Mouse (Mus musculus) midbrain, postnatal 0 days (tissue): ENCODE results near the gene Hs2st1. TPM values are rescaled to one million over a fixed set of nuclear protein-coding genes. Genes with fewer than 3 reads are reported as not detected.

Experiments
- ATAC-seq: fragments of 200-750 bp; cut with Nextera tagmentation; 2 replicates; pipeline ENCODE4 v1.8.0; 2017; ENCODE audit warnings: moderate number of reproducible peaks, mild to moderate bottlenecking, moderate TSS enrichment, moderate library complexity; ENCODE audit not compliant: low FRiP score
- DNase-seq: peaks from one replicate; pipeline ENCODE4 v3.0.0-alpha.2; 2015; ENCODE audit warnings: low spot score
- H3K27ac ChIP-seq: fragments of 300-500 bp; sonication (generic); 2 replicates; pipeline ENCODE4 v1.5.1; 2014; ENCODE audit warnings: low read depth, mild to moderate bottlenecking, low read length, mixed read lengths
- H3K27me3 ChIP-seq: fragments of 300-500 bp; sonication (generic); 2 replicates; pipeline ENCODE4 v1.6.1; 2014; ENCODE audit warnings: low read length, control low read depth, mixed read lengths; ENCODE audit not compliant: insufficient read depth
- H3K36me3 ChIP-seq: fragments of 300-500 bp; sonication (generic); 2 replicates; pipeline ENCODE4 v1.6.1; 2014; ENCODE audit warnings: low read length, control low read depth, mixed read lengths; ENCODE audit not compliant: insufficient read depth
- H3K4me1 ChIP-seq: fragments of 300-500 bp; sonication (generic); 2 replicates; pipeline ENCODE4 v1.6.1; 2014; ENCODE audit warnings: mild to moderate bottlenecking, control low read depth, antibody characterized with exemption, low read length, mixed read lengths; ENCODE audit not compliant: insufficient read depth
- H3K4me2 ChIP-seq: fragments of 300-500 bp; sonication (generic); 2 replicates; pipeline ENCODE4 v1.6.1; 2014; ENCODE audit warnings: low read depth, mild to moderate bottlenecking, low read length, mixed read lengths; ENCODE audit not compliant: poor library complexity, severe bottlenecking
- H3K4me3 ChIP-seq: fragments of 300-500 bp; sonication (generic); 2 replicates; pipeline ENCODE4 v1.5.1; 2014; ENCODE audit warnings: low read depth, mild to moderate bottlenecking, low read length, moderate library complexity
- H3K9ac ChIP-seq: fragments of 300-500 bp; sonication (generic); replicated peaks from 2 replicates; pipeline ENCODE4 v1.6.1; 2014; ENCODE audit warnings: mild to moderate bottlenecking, low read length, moderate library complexity, mixed read lengths; ENCODE audit not compliant: poor library complexity, severe bottlenecking
- H3K9me3 ChIP-seq: fragments of 300-500 bp; sonication (generic); 2 replicates; pipeline ENCODE4 v1.6.1; 2016; ENCODE audit warnings: low read length, control low read depth
- CTCF ChIP-seq: IDR thresholded peaks from 2 replicates; pipeline ENCODE4 v1.5.1; 2016; ENCODE audit warnings: antibody characterized with exemption, mild to moderate bottlenecking
- WGBS: fragments of 180-500 bp; shearing (Covaris S2); extraction: QIAGEN DNeasy Blood & Tissue Kit; methylation state at CpG from one replicate; pipeline ENCODE4 v1.1.7; 2014; 5-methylcytosine and 5-hydroxymethylcytosine counted together
- polyA plus RNA-seq: library from polyadenylated mRNA; unstranded; fragments of >200 nt; fragmentation: Nextera tagmentation; extraction: Ambion mirVana; gene quantifications from 2 replicates; pipeline ENCODE4 v1.2.1, GENCODE M21; 2015
- total RNA-seq: library from RNA; depleted of rRNA; stranded (reverse); fragments of >200 nt; gene quantifications from 2 replicates; pipeline ENCODE4 v1.2.3, GENCODE M21; 2014

Hs2st1 gene
- total and polyA plus RNA-seq, 2 experiments from 2014 or later: 13.4 to 48.5 TPM

DNA sequence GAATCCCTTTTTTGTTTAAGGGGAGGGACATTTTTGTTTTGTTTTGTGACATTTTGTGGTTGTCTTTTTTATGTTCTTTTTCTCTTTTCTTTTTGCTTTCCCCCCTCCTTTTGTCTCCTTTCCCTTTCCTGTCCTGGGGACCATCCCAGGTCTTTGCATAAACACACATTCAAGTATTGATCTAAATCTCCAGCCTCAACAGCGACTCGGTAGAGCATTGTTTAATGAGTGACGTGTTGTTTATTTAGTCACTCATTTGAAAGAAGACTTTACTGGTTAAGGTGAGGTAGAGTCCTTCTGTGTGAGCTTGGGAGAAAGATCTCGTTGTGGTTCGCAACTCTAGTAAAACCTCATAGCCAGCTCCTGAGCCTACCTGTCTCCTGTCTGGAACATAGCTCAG is 13.8 kb upstream of the Hs2st1 start:
- Histone ChIP-seq H3K9me3 (no peaks in the 10 kb centered on the region), H3K27me3 (no peaks in the 10 kb centered on the region), H3K36me3 (peaks cover 12% of the 10 kb centered on the region; the same call in 1 of the 2 replicates), H3K9ac (no peak overlapping the region), H3K27ac (no peak overlapping the region), H3K4me1 (no peaks in the 10 kb centered on the region), H3K4me2 (no peak overlapping the region), H3K4me3 (no peak overlapping the region)
- 66% methylated on average over 5 of the region's 5 CpGs for WGBS
- TF ChIP-seq CTCF: no peak
- ATAC-seq (no peak), DNase-seq (no peak)

DNA sequence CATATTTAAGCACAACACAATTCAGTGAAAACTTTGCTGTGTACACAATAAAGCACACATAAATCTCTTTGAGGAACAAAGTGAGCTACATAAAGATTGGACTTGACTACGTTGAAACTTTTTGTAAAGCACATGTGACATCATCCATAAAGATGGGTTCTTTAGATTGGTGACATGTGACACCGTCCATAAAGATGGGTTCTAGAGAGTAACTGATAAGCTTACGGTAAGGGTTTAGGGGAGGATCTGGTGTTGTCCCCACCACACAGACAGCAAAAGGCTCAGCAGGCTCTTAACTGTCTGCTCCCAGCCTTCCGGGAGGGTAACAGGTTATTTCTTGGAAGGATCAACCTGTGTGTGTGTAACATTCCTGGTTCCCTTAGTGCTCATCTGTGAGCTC is 12.3 kb upstream of the Hs2st1 start:
- TF ChIP-seq CTCF: no peak
- Histone ChIP-seq H3K9ac (no peak overlapping the region), H3K36me3 (peaks cover 9% of the 10 kb centered on the region), H3K27me3 (no peaks in the 10 kb centered on the region), H3K4me3 (no peak overlapping the region), H3K4me1 (no peaks in the 10 kb centered on the region), H3K4me2 (no peak overlapping the region), H3K9me3 (no peaks in the 10 kb centered on the region), H3K27ac (no peak overlapping the region)
- DNase-seq: no peak
- ATAC-seq: no peak
- WGBS: 95% methylated on average over 4 of the region's 4 CpGs

DNA sequence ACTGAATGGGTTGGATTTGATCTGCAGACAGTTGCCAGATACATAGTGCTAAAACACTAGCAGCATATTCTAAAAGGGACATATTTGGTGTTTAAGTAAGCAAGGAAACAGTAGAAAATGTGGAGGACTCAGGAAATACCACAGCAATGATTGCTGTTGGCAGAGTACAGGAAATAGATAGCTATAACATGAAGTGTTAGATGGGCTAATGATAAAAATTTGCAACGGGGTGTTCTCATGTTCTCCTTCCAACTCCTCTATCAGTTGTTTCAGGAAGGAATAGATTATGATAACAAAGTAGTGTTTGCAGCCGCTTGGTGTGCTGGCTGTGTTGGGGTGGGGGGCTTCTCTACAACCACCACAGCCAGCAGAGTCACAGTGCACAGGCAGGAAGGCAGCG is 11.9 kb upstream of the Hs2st1 start:
- no peak overlapping the region for H3K27ac ChIP-seq
- TF ChIP-seq CTCF: no peak
- ATAC-seq (no peak), DNase-seq (no peak)
- H3K27me3 ChIP-seq: no peaks in the 10 kb centered on the region
- H3K4me3 ChIP-seq: no peak overlapping the region
- H3K4me2 ChIP-seq: no peak overlapping the region
- H3K9ac ChIP-seq: no peak overlapping the region
- H3K9me3 ChIP-seq: no peaks in the 10 kb centered on the region
- WGBS: 94% methylated on average over 3 of the region's 3 CpGs
- no peaks in the 10 kb centered on the region for H3K4me1 ChIP-seq
- H3K36me3 ChIP-seq: peaks cover 9% of the 10 kb centered on the region

DNA sequence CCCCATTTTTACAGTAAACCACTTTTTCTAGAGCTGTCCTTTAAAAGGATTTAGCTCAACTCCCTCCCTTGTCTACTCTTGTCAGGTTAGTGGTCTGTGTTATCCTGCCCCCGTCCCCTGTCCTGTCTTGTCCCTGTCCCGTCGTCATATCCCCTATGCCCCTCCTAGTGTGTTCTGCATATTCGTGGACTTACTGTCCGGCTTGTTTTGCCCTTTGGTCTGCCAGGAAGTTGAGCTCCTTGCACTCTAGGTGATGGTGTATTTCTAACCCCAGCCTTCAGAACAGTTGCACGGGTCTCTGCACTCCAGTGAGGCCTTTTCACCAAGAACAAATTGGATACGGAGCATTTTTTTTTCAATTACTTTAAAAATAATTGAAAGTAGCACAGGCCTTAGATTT is 10.3 kb upstream of the Hs2st1 start:
- Histone ChIP-seq H3K27ac (no peak overlapping the region), H3K4me1 (no peaks in the 10 kb centered on the region), H3K36me3 (peaks cover 9% of the 10 kb centered on the region), H3K4me2 (no peak overlapping the region), H3K9ac (no peak overlapping the region), H3K4me3 (no peak overlapping the region), H3K9me3 (no peaks in the 10 kb centered on the region), H3K27me3 (no peaks in the 10 kb centered on the region)
- no peak for ATAC-seq
- WGBS: 85% methylated on average over 7 of the region's 7 CpGs
- no peak for TF ChIP-seq CTCF
- DNase-seq: no peak

DNA sequence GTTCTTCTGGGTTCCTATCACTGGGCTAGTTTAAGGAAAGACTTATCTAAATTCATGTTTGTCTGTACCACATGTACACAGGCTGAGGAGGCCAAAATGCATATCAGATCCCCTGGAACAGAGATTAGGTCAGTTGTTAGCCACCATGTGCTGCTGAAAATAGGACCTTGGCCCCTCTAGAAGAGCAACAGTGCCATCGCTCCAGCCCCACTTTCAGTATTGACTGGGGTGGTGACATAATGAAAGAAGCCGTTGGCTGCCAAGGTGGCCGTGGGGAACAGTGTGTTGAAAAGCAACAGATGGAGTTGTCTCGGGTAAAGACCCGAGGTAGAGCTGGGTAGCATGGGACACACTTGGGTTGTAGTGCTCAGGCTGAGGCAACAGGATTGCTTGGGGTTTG is 9.8 kb upstream of the Hs2st1 start:
- Histone ChIP-seq H3K27me3 (no peaks in the 10 kb centered on the region), H3K9me3 (no peaks in the 10 kb centered on the region), H3K9ac (no peak overlapping the region), H3K27ac (no peak overlapping the region), H3K4me3 (no peak overlapping the region), H3K36me3 (peaks cover 9% of the 10 kb centered on the region), H3K4me1 (no peaks in the 10 kb centered on the region), H3K4me2 (no peak overlapping the region)
- 91% methylated on average over 5 of the region's 5 CpGs for WGBS
- DNase-seq (no peak), ATAC-seq (no peak)
- TF ChIP-seq CTCF: no peak

DNA sequence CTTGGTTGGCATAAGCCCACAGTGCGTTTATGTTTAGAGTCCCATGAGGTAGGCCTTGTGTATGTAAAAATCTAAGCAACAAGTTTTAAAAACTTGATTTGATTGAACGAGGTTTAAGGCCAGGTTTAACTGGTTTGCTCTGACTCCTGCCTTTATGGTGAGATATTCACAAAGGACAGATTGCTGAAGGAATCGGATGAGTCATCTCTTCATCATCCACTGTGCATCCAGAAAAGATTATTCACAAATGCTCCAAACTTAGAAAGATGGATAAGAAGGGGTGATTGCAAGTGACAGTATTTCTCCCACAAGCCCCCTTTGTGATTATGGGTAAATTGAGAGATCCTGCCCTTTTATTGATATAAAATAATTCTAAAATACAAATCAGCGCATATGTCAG is 8.9 kb upstream of the Hs2st1 start:
- WGBS: 93% methylated on average over 4 of the region's 4 CpGs
- Histone ChIP-seq H3K9ac (no peak overlapping the region), H3K27ac (no peak overlapping the region), H3K36me3 (peaks cover 10% of the 10 kb centered on the region), H3K4me2 (no peak overlapping the region), H3K9me3 (no peaks in the 10 kb centered on the region), H3K4me1 (no peaks in the 10 kb centered on the region), H3K27me3 (no peaks in the 10 kb centered on the region), H3K4me3 (no peak overlapping the region)
- no peak for TF ChIP-seq CTCF
- DNase-seq (no peak), ATAC-seq (no peak)
